Mouse (Mus musculus): ENCODE measurements at regions not wholly inside any gene's neighbourhood (a gene's known extent, or its start where the extent isn't known, plus 50 kb on each side); places are given as distances from the start of the nearest gene placed in this dataset.

- no peak overlapping the region for H3K27ac ChIP-seq (replicated peaks in 1 of 2; ENCODE audit: control insufficient read depth in 1 of 2, insufficient read depth in 1 of 2, low read depth in 2 of 2, low read length in 2 of 2)
- H3K9me3 ChIP-seq (ENCODE audit: control insufficient read depth, low read length) = no peaks in the 10 kb centered on the region
- no peak overlapping the region for H3K9ac ChIP-seq (ENCODE audit: low read length)
- no peaks in the 10 kb centered on the region for H3K27me3 ChIP-seq (ENCODE audit: control insufficient read depth, insufficient read depth, low read length)
- no peaks in the 10 kb centered on the region for H3K36me3 ChIP-seq (ENCODE audit: control insufficient read depth, insufficient read depth, low read length)
- no peak for ATAC-seq (ENCODE audit: insufficient number of reproducible peaks, insufficient read depth, low FRiP score, low read depth)
- peaks cover 0 to 6% of the 10 kb centered on the region in 2 experiments; a peak in 1 of 4 replicates for H3K4me1 ChIP-seq (ENCODE audit: control insufficient read depth in 2 of 2, insufficient read depth in 2 of 2, low read length in 2 of 2)
- no peak overlapping the region for H3K4me3 ChIP-seq (ENCODE audit: control insufficient read depth in 1 of 2, insufficient read depth in 1 of 2, low read depth in 1 of 2, low read length in 2 of 2)
- no peak overlapping the region for H3K4me2 ChIP-seq (ENCODE audit: low read length)
Observed at GRCm38 (mm10) chr1:81696129-81696528, 536.8 kb upstream of the Gm9747 start.

GRCm38 (mm10) chr1:81709169-81709568, 523.7 kb upstream of the Gm9747 start:
- ATAC-seq (ENCODE audit: insufficient number of reproducible peaks, insufficient read depth, low FRiP score, low read depth) = no peak
- Histone ChIP-seq H3K27ac (replicated peaks in 1 of 2; ENCODE audit: control insufficient read depth in 1 of 2, insufficient read depth in 1 of 2, low read depth in 2 of 2, low read length in 2 of 2) (no peak overlapping the region), H3K4me2 (ENCODE audit: low read length) (no peak overlapping the region), H3K27me3 (ENCODE audit: control insufficient read depth, insufficient read depth, low read length) (no peaks in the 10 kb centered on the region), H3K36me3 (ENCODE audit: control insufficient read depth, insufficient read depth, low read length) (no peaks in the 10 kb centered on the region), H3K4me3 (ENCODE audit: control insufficient read depth in 1 of 2, insufficient read depth in 1 of 2, low read depth in 1 of 2, low read length in 2 of 2) (no peak overlapping the region), H3K9me3 (ENCODE audit: control insufficient read depth, low read length) (no peaks in the 10 kb centered on the region), H3K4me1 (ENCODE audit: control insufficient read depth in 2 of 2, insufficient read depth in 2 of 2, low read length in 2 of 2) (no peaks in the 10 kb centered on the region), H3K9ac (ENCODE audit: low read length) (no peak overlapping the region)
- 67% methylated on average over 4 of the region's 4 CpGs for WGBS

- Histone ChIP-seq H3K4me2 (ENCODE audit: low read length) (no peak overlapping the region), H3K36me3 (ENCODE audit: control insufficient read depth, insufficient read depth, low read length) (no peaks in the 10 kb centered on the region), H3K4me1 (ENCODE audit: control insufficient read depth in 2 of 2, insufficient read depth in 2 of 2, low read length in 2 of 2) (no peaks in the 10 kb centered on the region), H3K9me3 (ENCODE audit: control insufficient read depth, low read length) (no peaks in the 10 kb centered on the region), H3K4me3 (ENCODE audit: control insufficient read depth in 1 of 2, insufficient read depth in 1 of 2, low read depth in 1 of 2, low read length in 2 of 2) (no peak overlapping the region), H3K27ac (replicated peaks in 1 of 2; ENCODE audit: control insufficient read depth in 1 of 2, insufficient read depth in 1 of 2, low read depth in 2 of 2, low read length in 2 of 2) (no peak overlapping the region), H3K27me3 (ENCODE audit: control insufficient read depth, insufficient read depth, low read length) (no peaks in the 10 kb centered on the region), H3K9ac (ENCODE audit: low read length) (no peak overlapping the region)
- no peak for ATAC-seq (ENCODE audit: insufficient number of reproducible peaks, insufficient read depth, low FRiP score, low read depth)
- 83% methylated on average over 6 of the region's 6 CpGs for WGBS
Observed at GRCm38 (mm10) chr1:81717091-81717490, 515.8 kb upstream of the Gm9747 start.

GRCm38 (mm10) chr1:81718233-81718632, 514.7 kb upstream of the Gm9747 start:
- no peak overlapping the region for H3K4me3 ChIP-seq (ENCODE audit: control insufficient read depth in 1 of 2, insufficient read depth in 1 of 2, low read depth in 1 of 2, low read length in 2 of 2)
- H3K4me1 ChIP-seq (ENCODE audit: control insufficient read depth in 2 of 2, insufficient read depth in 2 of 2, low read length in 2 of 2) = peaks cover 0 to 1% of the 10 kb centered on the region in 2 experiments; a peak in 1 of 4 replicates
- no peaks in the 10 kb centered on the region for H3K36me3 ChIP-seq (ENCODE audit: control insufficient read depth, insufficient read depth, low read length)
- H3K9ac ChIP-seq (ENCODE audit: low read length) = no peak overlapping the region
- no peak for ATAC-seq (ENCODE audit: insufficient number of reproducible peaks, insufficient read depth, low FRiP score, low read depth)
- H3K27me3 ChIP-seq (ENCODE audit: control insufficient read depth, insufficient read depth, low read length) = no peaks in the 10 kb centered on the region
- H3K27ac ChIP-seq (replicated peaks in 1 of 2; ENCODE audit: control insufficient read depth in 1 of 2, insufficient read depth in 1 of 2, low read depth in 2 of 2, low read length in 2 of 2) = no peak overlapping the region
- H3K4me2 ChIP-seq (ENCODE audit: low read length) = no peak overlapping the region
- H3K9me3 ChIP-seq (ENCODE audit: control insufficient read depth, low read length) = no peaks in the 10 kb centered on the region

- Histone ChIP-seq H3K27me3 (ENCODE audit: control insufficient read depth, insufficient read depth, low read length) (no peaks in the 10 kb centered on the region), H3K9ac (ENCODE audit: low read length) (no peak overlapping the region), H3K4me1 (ENCODE audit: control insufficient read depth in 2 of 2, insufficient read depth in 2 of 2, low read length in 2 of 2) (peaks cover 0 to 10% of the 10 kb centered on the region in 2 experiments; a peak in 1 of 4 replicates), H3K9me3 (ENCODE audit: control insufficient read depth, low read length) (no peaks in the 10 kb centered on the region), H3K4me2 (ENCODE audit: low read length) (no peak overlapping the region), H3K4me3 (ENCODE audit: control insufficient read depth in 1 of 2, insufficient read depth in 1 of 2, low read depth in 1 of 2, low read length in 2 of 2) (no peak overlapping the region), H3K27ac (replicated peaks in 1 of 2; ENCODE audit: control insufficient read depth in 1 of 2, insufficient read depth in 1 of 2, low read depth in 2 of 2, low read length in 2 of 2) (no peak overlapping the region), H3K36me3 (ENCODE audit: control insufficient read depth, insufficient read depth, low read length) (no peaks in the 10 kb centered on the region)
- WGBS = 11% methylated on average over 2 of the region's 2 CpGs
- peak; percentile 90 for ATAC-seq (ENCODE audit: insufficient number of reproducible peaks, insufficient read depth, low FRiP score, low read depth)
Observed at GRCm38 (mm10) chr1:81724859-81725258, 508.1 kb upstream of the Gm9747 start.

GRCm38 (mm10) chr1:81726268-81727132, 506.4 kb upstream of the Gm9747 start:
- H3K4me2 ChIP-seq (ENCODE audit: low read length) = no peak overlapping the region
- WGBS = 92% methylated on average over 2 of the region's 2 CpGs
- no peak overlapping the region for H3K9ac ChIP-seq (ENCODE audit: low read length)
- no peak overlapping the region for H3K27ac ChIP-seq (replicated peaks in 1 of 2; ENCODE audit: control insufficient read depth in 1 of 2, insufficient read depth in 1 of 2, low read depth in 2 of 2, low read length in 2 of 2)
- ATAC-seq (ENCODE audit: insufficient number of reproducible peaks, insufficient read depth, low FRiP score, low read depth) = no peak
- H3K36me3 ChIP-seq (ENCODE audit: control insufficient read depth, insufficient read depth, low read length) = no peaks in the 10 kb centered on the region
- H3K27me3 ChIP-seq (ENCODE audit: control insufficient read depth, insufficient read depth, low read length) = no peaks in the 10 kb centered on the region
- H3K4me3 ChIP-seq (ENCODE audit: control insufficient read depth in 1 of 2, insufficient read depth in 1 of 2, low read depth in 1 of 2, low read length in 2 of 2) = no peak overlapping the region
- H3K4me1 ChIP-seq (ENCODE audit: control insufficient read depth in 2 of 2, insufficient read depth in 2 of 2, low read length in 2 of 2) = peaks cover 0 to 10% of the 10 kb centered on the region in 2 experiments; a peak in 1 of 4 replicates
- H3K9me3 ChIP-seq (ENCODE audit: control insufficient read depth, low read length) = no peaks in the 10 kb centered on the region

- Histone ChIP-seq H3K27ac (replicated peaks in 1 of 2; ENCODE audit: control insufficient read depth in 1 of 2, insufficient read depth in 1 of 2, low read depth in 2 of 2, low read length in 2 of 2) (no peak overlapping the region), H3K27me3 (ENCODE audit: control insufficient read depth, insufficient read depth, low read length) (no peaks in the 10 kb centered on the region), H3K9ac (ENCODE audit: low read length) (no peak overlapping the region), H3K4me3 (ENCODE audit: control insufficient read depth in 1 of 2, insufficient read depth in 1 of 2, low read depth in 1 of 2, low read length in 2 of 2) (no peak overlapping the region), H3K36me3 (ENCODE audit: control insufficient read depth, insufficient read depth, low read length) (no peaks in the 10 kb centered on the region), H3K9me3 (ENCODE audit: control insufficient read depth, low read length) (no peaks in the 10 kb centered on the region), H3K4me1 (ENCODE audit: control insufficient read depth in 2 of 2, insufficient read depth in 2 of 2, low read length in 2 of 2) (peaks cover 0 to 12% of the 10 kb centered on the region in 2 experiments; a peak in 2 of 4 replicates), H3K4me2 (ENCODE audit: low read length) (no peak overlapping the region)
- WGBS = 76% methylated on average over 6 of the region's 6 CpGs
- ATAC-seq (ENCODE audit: insufficient number of reproducible peaks, insufficient read depth, low FRiP score, low read depth) = no peak
Observed at GRCm38 (mm10) chr1:81737111-81737833, 495.6 kb upstream of the Gm9747 start.

All from heart, embryonic 14.5 days (tissue).